Mouse (Mus musculus) G1E-ER4 (cell line): ENCODE results near the gene Anks1b. TPM values are rescaled to one million over a fixed set of nuclear protein-coding genes. Genes with fewer than 3 reads are reported as not detected.

Experiments
- GATA1 ChIP-seq: IDR thresholded peaks from one replicate; pipeline ENCODE4 v1.8.0; 2012; ENCODE audit warnings: low read length, inconsistent platforms
- polyA plus RNA-seq: library from polyadenylated mRNA; stranded (reverse); fragments of >175 nt; gene quantifications from 2 replicates; pipeline ENCODE4 v1.2.3, GENCODE M21; 2012

The Anks1b gene
- polyA plus RNA-seq, 1 experiment: not detected

- no peak for TF ChIP-seq GATA1
These were observed 865.2 kb downstream of the Anks1b start for GRCm38 (mm10) chr10:90738475-90738874.

- TF ChIP-seq GATA1: no peak
These were observed 867.6 kb downstream of the Anks1b start for GRCm38 (mm10) chr10:90740956-90741355.

GRCm38 (mm10) chr10:90751889-90752288 lies 878.6 kb downstream of the Anks1b start:
- TF ChIP-seq GATA1: no peak

- TF ChIP-seq GATA1: no peak
These were observed 879.8 kb downstream of the Anks1b start for GRCm38 (mm10) chr10:90753106-90753505.

DNA sequence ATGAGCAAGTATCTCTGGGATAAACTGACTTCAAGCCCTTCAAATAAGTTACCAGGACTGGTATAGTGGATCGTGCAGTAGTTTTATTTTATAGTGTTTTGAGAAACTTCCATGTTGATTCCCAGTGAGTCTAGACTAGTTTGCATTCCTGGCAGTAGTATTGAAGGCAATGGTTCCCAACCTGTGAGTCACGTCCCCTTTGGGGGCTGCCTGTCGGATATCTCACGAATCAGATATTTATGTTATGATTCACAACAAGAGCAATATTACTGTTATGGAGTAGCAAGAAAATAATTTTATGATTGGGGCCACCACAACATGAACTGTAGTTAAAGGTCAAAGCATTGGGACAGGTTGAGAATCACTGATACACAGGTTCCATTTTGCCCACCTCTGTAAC lies 884.5 kb downstream of the Anks1b start:
- TF ChIP-seq GATA1: no peak

DNA sequence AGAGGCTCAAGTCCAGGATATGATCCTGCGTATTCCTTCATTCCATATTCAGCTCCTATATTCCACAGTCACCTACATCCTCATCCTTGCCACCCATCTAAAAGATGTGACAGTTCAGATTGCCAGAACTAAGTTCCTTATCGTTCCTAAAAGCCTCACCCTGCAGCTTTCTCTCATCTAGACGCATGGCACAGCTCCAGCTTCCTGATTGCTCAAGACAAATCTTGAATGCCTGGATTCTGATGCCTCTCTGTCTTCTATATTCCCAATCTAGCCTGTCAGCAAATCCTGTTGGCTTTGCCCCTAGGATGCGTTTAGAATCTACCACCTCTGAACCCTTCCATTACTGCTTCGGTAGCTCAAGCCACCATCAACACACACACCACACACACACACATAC lies 886.6 kb downstream of the Anks1b start:
- no peak for TF ChIP-seq GATA1

DNA sequence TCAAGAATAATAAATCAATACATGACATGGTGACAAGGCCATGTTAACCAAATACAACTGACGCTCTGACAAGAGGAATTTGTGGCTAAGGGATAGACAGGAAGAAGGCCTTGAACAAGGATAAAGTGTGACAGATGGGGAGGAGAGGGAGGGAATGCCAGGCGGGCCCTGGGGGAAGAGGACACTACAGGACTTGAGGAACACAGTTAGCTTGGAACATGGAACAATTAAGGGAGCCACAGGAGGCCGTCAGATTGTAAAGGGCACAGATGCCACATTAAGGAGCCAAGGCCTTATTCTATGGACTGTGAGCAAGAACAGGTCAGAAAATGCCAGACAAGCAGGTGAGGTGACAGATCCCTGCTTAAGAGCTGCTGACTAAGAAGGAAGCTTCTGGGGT lies 893.0 kb downstream of the Anks1b start:
- no peak for TF ChIP-seq GATA1

GRCm38 (mm10) chr10:90770403-90770955 lies 897.2 kb downstream of the Anks1b start:
- TF ChIP-seq GATA1: no peak

GRCm38 (mm10) chr10:90771046-90771445 lies 897.7 kb downstream of the Anks1b start:
- TF ChIP-seq GATA1: no peak

DNA sequence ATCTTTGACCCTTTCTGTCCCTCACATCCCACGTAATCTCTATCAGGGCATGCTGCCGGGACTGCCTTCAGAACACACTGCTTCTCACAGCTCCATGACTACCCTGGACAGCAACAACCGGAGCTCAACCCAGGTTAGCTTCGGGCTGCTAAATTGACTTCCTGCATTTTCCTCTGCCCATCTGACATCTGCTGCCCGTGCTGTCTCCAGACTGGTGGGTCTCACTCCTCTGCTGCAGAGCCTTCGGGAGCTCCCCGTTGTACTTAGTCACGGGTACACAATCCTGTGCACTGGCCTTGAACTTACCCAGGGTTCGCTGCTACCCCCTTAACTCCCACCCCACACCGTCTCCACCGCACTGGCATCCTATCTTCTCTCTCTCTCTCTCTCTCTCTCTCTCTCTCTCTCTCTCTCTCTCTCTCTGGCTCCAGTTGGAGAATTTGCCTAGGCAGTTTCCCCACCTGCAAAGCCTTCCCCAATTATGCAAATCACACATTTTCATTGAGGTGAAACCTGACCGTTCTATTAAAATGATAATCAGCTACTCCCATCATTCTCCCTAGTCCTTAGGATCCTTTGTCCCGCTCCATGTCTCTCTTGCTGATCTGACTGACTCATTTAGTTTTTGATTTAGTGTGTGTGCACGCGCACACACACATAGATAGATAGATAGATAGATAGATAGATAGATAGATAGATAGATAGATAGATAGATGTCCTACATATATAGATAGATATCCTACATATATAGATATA lies 898.3 kb downstream of the Anks1b start:
- no peak for TF ChIP-seq GATA1

GRCm38 (mm10) chr10:90779561-90780400 lies 906.5 kb downstream of the Anks1b start:
- no peak for TF ChIP-seq GATA1

- TF ChIP-seq GATA1: no peak
These were observed 911.8 kb downstream of the Anks1b start for GRCm38 (mm10) chr10:90784981-90785650.

DNA sequence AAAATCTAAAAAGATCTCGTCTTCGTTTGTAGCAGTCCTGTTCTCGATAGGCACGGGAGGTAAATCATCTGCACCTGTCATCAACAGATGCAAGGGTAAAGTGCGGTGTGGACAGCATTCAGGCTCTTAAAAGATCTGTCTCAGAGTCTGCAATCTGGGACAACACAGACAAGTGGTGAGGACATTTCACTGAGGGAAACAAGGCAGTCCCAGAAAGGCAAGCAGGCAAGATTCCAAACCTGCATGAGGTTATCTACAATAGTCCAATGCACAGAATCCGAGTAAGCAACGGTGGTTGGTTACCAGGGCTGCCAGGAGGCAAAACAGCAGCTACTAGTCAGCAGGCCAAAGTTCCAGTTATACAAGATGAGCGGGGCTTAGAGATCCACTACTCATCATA lies 912.4 kb downstream of the Anks1b start:
- no peak for TF ChIP-seq GATA1

GRCm38 (mm10) chr10:90803112-90803511 lies 929.8 kb downstream of the Anks1b start:
- TF ChIP-seq GATA1: no peak

- no peak for TF ChIP-seq GATA1
These were observed 931.3 kb downstream of the Anks1b start for GRCm38 (mm10) chr10:90804602-90805095.
